Mouse (Mus musculus): ENCODE measurements around the gene Katnal1.

DNA sequence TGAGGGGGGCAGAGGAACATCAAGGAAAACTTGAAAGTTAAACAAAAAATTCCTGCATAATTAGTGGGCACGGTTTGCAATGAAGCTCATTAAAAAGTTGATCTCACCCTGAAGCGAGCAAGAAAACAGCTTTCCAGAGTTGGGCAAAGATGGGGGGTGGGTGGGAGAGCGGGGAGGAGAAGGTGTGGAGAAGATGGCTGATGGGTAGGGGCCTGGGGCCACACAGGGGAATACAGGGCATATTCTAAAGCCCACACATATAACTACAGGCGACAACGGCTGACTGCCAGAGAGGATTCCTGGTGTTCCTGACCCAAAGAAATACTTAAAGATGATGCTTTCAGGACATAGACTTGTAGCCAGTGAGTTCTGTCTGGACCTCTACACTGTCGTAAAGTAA, 65.7 kb downstream of the Katnal1 start:
- TF ChIP-seq SIN3A (IDR thresholded peaks at IDR 0.05; ENCODE audit: low read length), result no peak
- no peak for TF ChIP-seq CTCF (IDR thresholded peaks at IDR 0.05 in 2 of 3, conservative IDR thresholded peaks at IDR 0.05 in 1 of 3; ENCODE audit: control insufficient read depth in 1 of 3, insufficient read depth in 1 of 3, low read depth in 2 of 3, low read length in 3 of 3, poor library complexity in 1 of 3, severe bottlenecking in 1 of 3)
- no peak for TF ChIP-seq POLR2A (IDR thresholded peaks at IDR 0.05; ENCODE audit: control insufficient read depth in 1 of 2, insufficient read depth in 1 of 2, low read depth in 1 of 2, low read length in 2 of 2, poor library complexity in 1 of 2)
- TF ChIP-seq EP300 (IDR thresholded peaks at IDR 0.05; ENCODE audit: low read depth in 1 of 2, low read length in 2 of 2), result no peak
- no peak for TF ChIP-seq TBP (IDR thresholded peaks at IDR 0.05; ENCODE audit: low read depth, low read length)
- TF ChIP-seq ZNF384 (IDR thresholded peaks at IDR 0.05; ENCODE audit: low read depth, low read length), result no peak
- no peak for TF ChIP-seq ZKSCAN1 (IDR thresholded peaks at IDR 0.05; ENCODE audit: low read depth, low read length)
- no peak for TF ChIP-seq POLR2AphosphoS2 (IDR thresholded peaks at IDR 0.05; ENCODE audit: low read length)
